Mouse (Mus musculus): ENCODE results near the gene Ivd.

- TF ChIP-seq POLR2A (IDR thresholded peaks at IDR 0.05; ENCODE audit: extremely low read depth, insufficient read depth, low read length) = no peak
- TF ChIP-seq CTCF (IDR thresholded peaks at IDR 0.05; ENCODE audit: extremely low read depth, insufficient read depth, low read length) = peak; percentile 95
These were observed 21.3 kb downstream of the Ivd start for GRCm38 (mm10) chr2:118882840-118883679.
